Mouse (Mus musculus) forebrain, embryonic 11.5 days (tissue): ENCODE data around the gene Ccdc163. TPM values are rescaled to one million over a fixed set of nuclear protein-coding genes. Genes with fewer than 3 reads are reported as not detected.

Experiments
- ATAC-seq: fragments of 200-750 bp; cut with Nextera tagmentation; replicated peaks from 2 replicates; pipeline ENCODE4 v1.8.0; 2017; ENCODE audit warnings: moderate TSS enrichment; ENCODE audit not compliant: low FRiP score
- DNase-seq: peaks from one replicate; pipeline ENCODE4 v3.0.0-alpha.2; 2017; ENCODE audit warnings: low spot score
- H3K27ac ChIP-seq: fragments of 300-500 bp; sonication (generic); 2 replicates; pipeline ENCODE4 v1.5.1; 2014; ENCODE audit warnings: low read depth, low read length
- H3K27me3 ChIP-seq: fragments of 300-500 bp; sonication (generic); 2 replicates; pipeline ENCODE4 v1.6.1; 2014; ENCODE audit warnings: mild to moderate bottlenecking, low read length, mixed read lengths; ENCODE audit not compliant: control insufficient read depth, insufficient read depth
- H3K36me3 ChIP-seq: fragments of 300-500 bp; sonication (generic); 2 replicates; pipeline ENCODE4 v1.6.1; 2014; ENCODE audit warnings: mild to moderate bottlenecking, low read length, moderate library complexity, mixed read lengths; ENCODE audit not compliant: control insufficient read depth, insufficient read depth
- H3K4me1 ChIP-seq: fragments of 300-500 bp; sonication (generic); replicated peaks from 2 replicates; pipeline ENCODE4 v1.6.1; 2014; ENCODE audit warnings: low read length, mixed read lengths; ENCODE audit not compliant: control insufficient read depth, insufficient read depth
- H3K4me2 ChIP-seq: fragments of 300-500 bp; sonication (generic); 2 replicates; pipeline ENCODE4 v1.6.1; 2014; ENCODE audit warnings: low read depth, mild to moderate bottlenecking, low read length, moderate library complexity, mixed read lengths; ENCODE audit not compliant: severe bottlenecking
- H3K4me3 ChIP-seq: fragments of 300-500 bp; sonication (generic); 2 replicates; pipeline ENCODE4 v1.5.1; 2014; ENCODE audit warnings: low read depth, low read length
- H3K9ac ChIP-seq: fragments of 300-500 bp; sonication (generic); 2 replicates; pipeline ENCODE4 v1.6.1; 2014; ENCODE audit warnings: low read length
- H3K9me3 ChIP-seq: fragments of 300-500 bp; sonication (generic); 2 replicates; pipeline ENCODE4 v1.6.1; 2016; ENCODE audit warnings: low read length, mixed read lengths; ENCODE audit not compliant: control insufficient read depth
- WGBS: fragments of 180-500 bp; shearing (Covaris S2); extraction: QIAGEN DNeasy Blood & Tissue Kit; methylation state at CpG from one replicate; pipeline ENCODE4 v1.1.7; 2014; 5-methylcytosine and 5-hydroxymethylcytosine counted together
- polyA plus RNA-seq: library from polyadenylated mRNA; unstranded; fragments of >200 nt; fragmentation: Nextera tagmentation; extraction: Ambion mirVana; gene quantifications from 2 replicates; pipeline ENCODE4 v1.2.1, GENCODE M21; 2014

The Ccdc163 gene
- polyA plus RNA-seq, 1 experiment from 2014 or later, result 33.7 TPM

- H3K4me1 ChIP-seq, result no peaks in the 10 kb centered on the region
- H3K4me3 ChIP-seq, result no peak overlapping the region
- no peak overlapping the region for H3K27ac ChIP-seq
- no peaks in the 10 kb centered on the region for H3K27me3 ChIP-seq
- no peak overlapping the region for H3K9ac ChIP-seq
- no peaks in the 10 kb centered on the region for H3K36me3 ChIP-seq
- 89% methylated on average over 8 of the region's 8 CpGs for WGBS
- H3K9me3 ChIP-seq, result no peaks in the 10 kb centered on the region
- DNase-seq (peak; percentile 4), ATAC-seq (no peak)
- H3K4me2 ChIP-seq, result no peak overlapping the region
Observed at GRCm38 (mm10) chr4:116792453-116792852, 84.1 kb downstream of the Ccdc163 start.

- WGBS, result 74% methylated on average over 2 of the region's 2 CpGs
- H3K4me1 ChIP-seq, result no peaks in the 10 kb centered on the region
- H3K9me3 ChIP-seq, result no peaks in the 10 kb centered on the region
- no peak overlapping the region for H3K27ac ChIP-seq
- no peak overlapping the region for H3K4me2 ChIP-seq
- no peak for ATAC-seq
- H3K27me3 ChIP-seq, result no peaks in the 10 kb centered on the region
- no peak overlapping the region for H3K4me3 ChIP-seq
- DNase-seq, result peak; percentile 31
- no peaks in the 10 kb centered on the region for H3K36me3 ChIP-seq
- H3K9ac ChIP-seq, result no peak overlapping the region
Observed at GRCm38 (mm10) chr4:116794273-116794672, 86.0 kb downstream of the Ccdc163 start.

GRCm38 (mm10) chr4:116796442-116797110 lies 88.3 kb downstream of the Ccdc163 start:
- H3K27ac ChIP-seq, result no peak overlapping the region
- H3K27me3 ChIP-seq, result no peaks in the 10 kb centered on the region
- no peaks in the 10 kb centered on the region for H3K36me3 ChIP-seq
- no peak overlapping the region for H3K4me3 ChIP-seq
- H3K9ac ChIP-seq, result no peak overlapping the region
- WGBS, result 77% methylated on average over 1 of the region's 1 CpGs
- H3K4me1 ChIP-seq, result no peaks in the 10 kb centered on the region
- ATAC-seq (no peak), DNase-seq (peak; percentile 23)
- no peak overlapping the region for H3K4me2 ChIP-seq
- no peaks in the 10 kb centered on the region for H3K9me3 ChIP-seq

GRCm38 (mm10) chr4:116799901-116800300 lies 91.6 kb downstream of the Ccdc163 start:
- H3K4me2 ChIP-seq, result no peak overlapping the region
- H3K36me3 ChIP-seq, result peaks cover under 1% of the 10 kb centered on the region; the same call in 1 of the 2 replicates
- H3K27me3 ChIP-seq, result no peaks in the 10 kb centered on the region
- no peak overlapping the region for H3K9ac ChIP-seq
- no peaks in the 10 kb centered on the region for H3K4me1 ChIP-seq
- DNase-seq (no peak), ATAC-seq (no peak)
- WGBS, result 41% methylated on average over 5 of the region's 5 CpGs
- no peak overlapping the region for H3K27ac ChIP-seq
- H3K4me3 ChIP-seq, result no peak overlapping the region
- no peaks in the 10 kb centered on the region for H3K9me3 ChIP-seq

Other genes starting within 250 kb of the Ccdc163 start
- 37.6 and 44.1 TPM in 2 replicates for gene Mast2, start 244.3 kb upstream of the Ccdc163 start, polyA plus RNA-seq
- 8.1 and 8.8 TPM in 2 replicates for gene Ipp, start 201.0 kb upstream of the Ccdc163 start, polyA plus RNA-seq
- 30.3 and 30.7 TPM in 2 replicates for gene Tmem69, start 152.6 kb upstream of the Ccdc163 start, polyA plus RNA-seq
- gene Gpbp1l1, start 150.9 kb upstream of the Ccdc163 start, polyA plus RNA-seq, result 35.7 and 38.1 TPM in 2 replicates
- gene Ccdc17, start 111.9 kb upstream of the Ccdc163 start, polyA plus RNA-seq, result 2.6 and 3.5 TPM in 2 replicates
- gene Nasp, start 80.6 kb upstream of the Ccdc163 start, polyA plus RNA-seq, result 342 and 352 TPM in 2 replicates
- gene Akr1a1, start 56.8 kb upstream of the Ccdc163 start, polyA plus RNA-seq, result 501 and 559 TPM in 2 replicates
- gene Prdx1, start 23.0 kb upstream of the Ccdc163 start, polyA plus RNA-seq, result 1,036 and 1,079 TPM in 2 replicates
- 33.6 and 33.9 TPM in 2 replicates for gene Mmachc, start 103 bp upstream of the Ccdc163 start, polyA plus RNA-seq
- gene Tesk2, start 12.4 kb downstream of the Ccdc163 start, polyA plus RNA-seq, result 8.6 TPM in 2 replicates
- 34.3 and 37.0 TPM in 2 replicates for gene Toe1, start 99.1 kb downstream of the Ccdc163 start, polyA plus RNA-seq
- gene Mutyh, start 99.2 kb downstream of the Ccdc163 start, polyA plus RNA-seq, result 20.3 and 20.9 TPM in 2 replicates
- gene Hpdl, start 113.2 kb downstream of the Ccdc163 start, polyA plus RNA-seq, result 1.5 and 1.6 TPM in 2 replicates
- 10.9 and 12.4 TPM in 2 replicates for gene Zswim5, start 168.9 kb downstream of the Ccdc163 start, polyA plus RNA-seq